Mouse (Mus musculus) v-Abl transformed pro-B cells (cell line): ENCODE results near the gene Mfsd12.

ENCODE experiments used
- in situ Hi-C, 2 experiments: fragments of 400-800 bp; cut with MboI; formaldehyde crosslinking; loops; one replicate each; pipeline ENCODE4 v1.15.1; 2025; ENCODE audit not compliant: unreplicated experiment in 2 of 2

The Mfsd12 gene

DNA sequence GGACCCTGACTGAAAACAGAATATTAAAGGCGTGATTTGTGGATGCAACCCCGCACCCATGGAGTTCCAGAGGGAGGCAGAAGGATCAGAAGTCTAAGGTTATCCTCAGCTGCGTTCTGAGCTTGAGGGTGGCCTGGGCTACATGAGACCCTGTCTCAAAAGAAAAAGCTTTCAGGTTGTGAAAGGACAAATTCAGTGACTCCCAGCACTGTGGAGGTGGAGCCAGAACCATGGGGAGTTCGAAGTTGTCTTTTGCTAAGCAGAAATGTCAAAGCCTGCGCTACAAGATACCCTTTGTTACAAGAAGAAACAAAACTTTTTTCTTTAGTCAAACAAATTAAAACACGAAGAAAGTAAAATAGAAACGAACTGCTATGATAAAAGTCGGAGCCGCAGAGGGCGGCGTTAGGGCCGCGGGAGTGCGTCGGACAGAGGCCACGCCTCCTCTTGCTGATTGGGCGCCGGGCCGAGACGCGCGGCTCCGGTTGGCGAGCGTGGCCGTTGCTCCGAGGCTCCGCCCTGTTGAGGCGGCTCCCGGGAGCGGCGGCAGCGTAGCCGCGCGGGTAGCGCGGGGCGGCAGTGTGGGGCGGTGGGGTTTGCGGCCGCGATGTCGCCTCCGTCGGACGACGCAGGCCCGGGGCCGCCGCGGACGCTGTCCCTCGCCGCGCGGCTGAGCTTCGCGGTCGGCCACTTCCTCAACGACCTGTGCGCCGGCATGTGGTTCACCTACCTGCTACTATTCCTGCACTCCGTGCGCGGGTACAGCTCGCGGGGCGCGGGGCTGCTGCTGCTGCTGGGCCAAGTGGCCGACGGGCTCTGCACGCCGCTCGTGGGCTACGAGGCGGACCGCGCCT, at the start of gene Mfsd12:
Gene Mfsd12, plus strand, starts transcription at position 501 of the 854 bp plus-strand sequence.
- in situ Hi-C loops = no loop called here

DNA sequence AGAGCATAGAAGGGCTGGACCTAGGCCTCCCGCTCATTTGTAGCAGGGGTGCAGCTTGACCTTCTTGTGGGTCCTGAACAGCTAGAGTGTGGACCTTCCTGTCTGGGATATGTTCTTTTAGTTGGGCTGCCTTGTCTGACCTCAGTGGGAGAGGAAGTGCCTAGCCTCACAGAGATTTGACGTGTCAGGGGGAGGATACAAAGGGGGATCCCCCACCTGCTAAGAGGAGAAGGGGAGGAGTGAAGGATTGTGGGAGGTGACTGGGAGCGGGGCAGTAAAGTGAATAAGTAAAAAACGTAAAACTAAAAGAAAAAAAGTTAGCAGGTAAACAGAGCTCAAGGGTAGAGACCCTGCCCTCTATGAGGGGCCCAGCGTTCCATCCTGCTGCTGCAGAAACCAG, 47.7 kb upstream of the Mfsd12 start:
- in situ Hi-C loops = no loop called here

DNA sequence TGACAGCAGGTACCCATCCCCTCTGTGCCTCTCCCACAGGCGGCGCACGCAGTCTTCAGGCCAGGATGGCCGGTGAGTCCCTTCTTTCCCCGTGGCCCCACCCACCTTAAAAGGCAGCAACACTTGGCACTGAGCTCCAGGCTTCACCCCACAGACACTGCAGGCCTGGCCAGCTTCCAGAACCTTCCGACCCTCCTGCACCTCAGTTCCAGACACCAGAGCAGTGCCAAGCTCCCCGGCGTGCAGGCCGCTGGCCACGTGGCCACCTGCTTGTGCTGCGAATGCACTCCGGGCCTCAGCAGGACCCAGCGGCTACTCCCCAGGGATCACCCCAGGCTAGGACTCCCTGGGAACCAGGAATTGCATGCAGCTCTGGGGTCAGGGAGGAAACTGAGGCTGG, 43.7 kb upstream of the Mfsd12 start:
- in situ Hi-C loops = no loop called here

DNA sequence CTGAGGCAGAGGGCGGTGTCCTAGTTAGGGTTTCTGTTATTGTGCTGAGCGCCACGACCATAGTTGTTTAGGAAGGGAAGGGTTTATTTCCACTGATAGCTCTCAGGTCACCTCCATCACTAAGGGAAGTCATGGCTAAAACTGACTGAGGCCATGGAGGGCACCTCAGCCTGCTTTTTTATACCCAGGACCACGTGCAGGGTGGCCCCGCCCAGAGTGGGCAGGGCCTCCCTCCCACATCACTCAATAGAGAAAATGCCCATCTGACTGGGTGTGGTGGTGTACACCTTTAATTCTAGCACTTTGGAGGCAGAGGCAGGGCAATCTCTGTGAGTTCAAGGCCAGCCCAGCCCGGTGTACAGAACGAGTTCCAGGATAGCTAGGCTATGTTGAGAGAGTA, 43.1 kb upstream of the Mfsd12 start:
- in situ Hi-C loops = no loop called here

DNA sequence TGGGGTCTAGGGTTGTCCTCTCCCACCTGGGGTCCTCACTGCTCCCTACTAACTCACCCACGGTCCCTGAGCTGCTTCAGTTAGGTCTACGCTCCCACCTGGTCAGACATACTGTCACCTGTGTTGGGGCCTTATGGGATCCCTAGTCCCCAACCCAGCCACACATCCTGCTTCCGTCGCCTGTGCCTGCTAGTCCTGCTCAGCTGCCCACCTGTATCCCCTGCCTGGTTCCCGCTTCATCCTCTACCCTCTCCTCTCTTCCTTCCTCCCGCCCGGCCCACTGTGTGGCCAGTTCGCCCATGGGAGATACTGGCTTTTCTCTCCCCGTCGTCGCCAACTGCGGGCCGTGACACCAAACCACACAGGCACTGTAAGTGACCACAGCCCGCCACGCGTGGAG, 41.7 kb upstream of the Mfsd12 start:
- in situ Hi-C loops = no loop called here

DNA sequence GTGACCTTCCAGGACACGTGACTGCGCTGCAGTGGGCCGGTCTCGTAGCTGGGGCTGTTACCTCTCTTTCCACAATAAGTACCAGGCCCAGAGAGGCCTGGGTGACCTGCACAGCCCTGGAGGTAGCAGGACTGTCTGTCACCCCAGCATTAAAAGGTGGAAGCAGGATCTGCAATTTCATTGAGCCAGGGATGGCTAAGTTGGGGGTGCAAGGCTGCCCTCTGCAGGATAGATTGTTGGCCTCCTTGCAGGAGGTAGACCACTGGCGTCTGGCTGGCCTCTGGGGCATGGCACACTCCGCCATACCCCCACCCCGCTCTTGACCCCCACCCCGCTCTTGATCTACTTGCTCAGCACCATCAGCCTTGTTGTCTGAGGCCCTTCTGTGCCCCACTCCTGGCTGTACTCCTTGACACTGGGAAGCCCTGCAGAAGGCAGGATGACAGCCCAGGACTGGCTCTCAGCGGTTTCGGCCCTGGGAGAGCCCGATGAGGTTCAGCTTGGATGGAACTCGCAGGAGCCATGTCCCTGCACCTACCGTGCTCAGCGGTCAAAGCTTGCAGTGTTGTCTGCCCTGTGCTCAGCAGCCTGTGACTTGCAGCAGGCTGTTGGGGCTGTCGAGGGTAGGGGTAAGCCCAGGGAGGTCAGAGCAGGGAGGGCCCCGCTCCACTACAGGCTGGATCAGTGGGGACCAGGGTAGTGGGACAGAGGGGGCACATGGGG, 40.8 kb upstream of the Mfsd12 start:
- in situ Hi-C loops = no loop called here

DNA sequence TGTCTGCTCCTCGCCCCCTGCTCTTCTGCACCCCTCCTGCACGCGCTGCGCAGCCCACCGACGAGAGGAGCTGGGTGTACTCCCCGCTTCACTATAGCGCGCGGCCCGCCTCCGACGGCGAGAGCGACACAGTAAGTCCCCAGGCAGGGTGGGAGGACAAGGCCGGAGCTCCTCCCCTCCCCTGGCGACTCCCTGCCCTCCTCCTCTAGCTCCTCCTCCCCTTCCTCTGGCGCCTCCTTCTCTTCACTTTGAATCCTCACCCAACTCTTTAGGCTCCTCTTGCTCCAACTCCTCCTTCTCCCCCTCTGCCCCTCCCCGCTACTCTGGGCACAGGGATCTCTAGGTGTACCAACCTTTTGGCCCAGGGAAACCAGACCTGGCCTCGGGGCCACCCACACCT, 40.0 kb upstream of the Mfsd12 start:
- in situ Hi-C loops = no loop called here

DNA sequence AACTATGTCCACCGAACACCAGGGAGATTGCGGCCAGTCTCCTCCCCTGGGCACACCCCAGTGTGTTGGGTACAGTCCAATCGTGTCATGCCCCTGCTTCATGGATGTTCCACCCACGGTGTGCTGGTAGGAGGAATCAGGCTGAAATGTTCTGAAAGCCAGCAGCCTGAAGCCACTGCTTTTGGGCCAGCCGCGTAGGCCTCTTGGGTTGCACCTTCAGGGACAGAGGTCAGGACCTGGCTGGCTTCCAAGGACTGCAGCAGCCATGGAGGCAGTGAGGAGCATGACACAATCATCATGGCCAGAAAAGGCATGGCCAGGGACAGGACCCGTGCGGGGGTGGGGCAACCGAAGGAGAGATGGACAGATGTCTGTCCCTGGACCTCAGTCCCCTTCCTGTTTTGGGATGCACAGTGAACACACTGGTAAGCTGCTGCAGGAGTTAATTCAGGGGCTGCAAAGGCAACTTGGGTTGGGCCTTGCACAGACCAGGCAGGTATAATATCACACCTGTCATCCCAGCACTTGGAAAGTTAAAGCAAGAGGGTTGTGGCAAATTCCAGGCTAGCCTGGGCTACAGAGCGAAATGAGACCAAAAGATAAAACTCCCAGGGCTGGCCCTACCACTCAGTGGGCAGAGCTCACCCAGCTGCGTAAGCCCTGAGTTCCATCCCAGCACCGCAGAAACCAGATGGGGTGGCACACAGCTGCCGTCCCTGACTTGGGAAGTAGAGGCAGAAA, 38.5 kb upstream of the Mfsd12 start:
- in situ Hi-C loops = no loop called here

DNA sequence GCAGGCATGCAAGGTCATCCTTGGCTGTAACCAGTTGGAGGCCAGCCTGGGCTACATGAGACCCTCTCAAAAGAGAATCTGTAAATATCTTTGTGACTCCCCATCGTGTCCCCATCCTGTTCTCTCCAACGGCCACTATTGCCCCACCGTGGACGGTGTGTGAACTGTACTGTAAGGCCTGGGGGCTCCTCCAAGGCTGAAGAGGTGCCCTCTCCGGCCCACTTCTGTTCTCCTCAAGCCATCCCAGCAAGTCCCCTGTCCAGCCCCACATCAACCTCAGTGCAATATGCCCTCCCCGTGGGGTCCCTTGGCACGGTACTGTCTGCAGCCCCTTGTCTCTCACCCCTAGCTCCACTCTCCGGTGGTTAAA, 38.0 kb upstream of the Mfsd12 start:
- in situ Hi-C loops = no loop called here

DNA sequence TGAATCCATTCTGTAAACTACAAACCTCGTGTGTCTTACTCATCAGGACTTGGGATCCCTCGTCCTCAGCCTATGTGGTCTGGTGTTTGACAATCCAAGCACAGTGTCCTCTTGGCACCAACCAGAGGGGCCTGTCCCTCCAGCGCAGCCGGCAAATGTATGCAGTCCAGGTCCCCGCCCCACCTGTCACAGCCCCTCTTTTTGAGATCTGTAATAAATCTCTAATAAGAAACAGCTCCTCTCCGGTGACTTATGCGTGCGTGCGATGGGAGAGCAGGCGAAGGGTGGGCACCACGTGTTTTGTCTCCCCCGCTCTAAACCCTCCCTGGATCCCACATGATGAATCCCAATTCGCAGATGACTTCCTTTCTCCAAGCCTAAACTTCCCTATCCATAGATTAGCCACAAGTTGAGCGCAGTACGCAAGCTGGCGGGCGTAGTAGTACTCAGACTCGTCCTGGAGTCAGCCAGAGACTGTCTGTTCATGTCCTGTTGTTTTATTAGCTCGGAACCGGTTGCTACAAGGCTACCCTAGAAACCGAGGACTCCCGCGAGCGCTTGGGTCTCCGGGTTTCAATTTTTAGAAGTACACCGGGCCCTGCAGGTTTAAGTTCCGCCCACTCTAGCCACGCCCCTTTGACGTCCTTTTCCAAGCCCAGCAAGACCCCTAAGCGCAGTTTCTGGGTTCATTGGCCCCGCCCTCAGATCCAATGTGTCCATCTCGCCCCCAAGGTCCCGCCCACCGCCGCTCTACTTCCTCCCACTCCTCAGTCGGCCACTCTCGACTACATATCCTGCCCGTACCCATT, 37.3 kb upstream of the Mfsd12 start:
- in situ Hi-C loops = no loop called here

DNA sequence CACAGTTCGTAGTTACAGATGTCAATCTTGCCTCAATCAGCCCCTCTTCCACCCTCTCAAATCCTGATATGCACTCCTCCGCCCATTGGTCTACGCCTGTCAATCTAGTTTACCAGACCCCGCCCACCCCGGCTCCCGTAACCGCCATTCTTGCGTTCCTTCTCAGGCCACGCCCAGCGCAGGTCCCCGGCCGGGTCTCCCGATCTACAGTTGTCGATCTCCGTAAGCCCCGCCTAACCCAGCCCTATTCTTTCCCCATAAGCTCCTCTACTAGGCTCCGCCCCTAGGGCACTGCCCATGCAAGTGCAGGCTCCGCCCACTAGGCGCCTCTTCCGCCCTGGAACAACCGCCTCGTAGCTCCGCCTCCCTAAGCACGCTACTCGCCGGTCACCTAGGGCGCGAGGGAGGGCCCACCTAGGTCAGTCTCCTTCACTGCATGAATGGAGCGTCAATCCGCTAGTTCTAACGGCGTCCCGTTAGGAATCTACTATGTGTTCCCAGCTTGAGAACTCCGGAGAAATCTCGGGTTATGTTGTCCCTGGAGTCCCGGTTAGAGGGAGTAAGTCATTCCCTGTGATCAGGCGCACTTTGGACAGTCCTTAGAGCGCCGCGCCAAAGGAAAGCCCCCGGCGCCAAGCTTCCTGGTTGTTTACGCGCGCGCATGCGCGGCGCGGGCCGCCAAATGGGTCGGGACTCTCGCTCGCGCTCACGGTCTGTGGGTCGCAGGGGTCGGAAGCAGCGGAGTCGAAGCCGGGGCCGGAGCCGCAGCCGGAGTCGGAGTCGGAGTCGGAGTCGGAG, 36.5 kb upstream of the Mfsd12 start, which contains the start of gene Cactin:
Gene Cactin, plus strand, starts transcription at position 554 of the 798 bp plus-strand sequence.
- in situ Hi-C loops = no loop called here

DNA sequence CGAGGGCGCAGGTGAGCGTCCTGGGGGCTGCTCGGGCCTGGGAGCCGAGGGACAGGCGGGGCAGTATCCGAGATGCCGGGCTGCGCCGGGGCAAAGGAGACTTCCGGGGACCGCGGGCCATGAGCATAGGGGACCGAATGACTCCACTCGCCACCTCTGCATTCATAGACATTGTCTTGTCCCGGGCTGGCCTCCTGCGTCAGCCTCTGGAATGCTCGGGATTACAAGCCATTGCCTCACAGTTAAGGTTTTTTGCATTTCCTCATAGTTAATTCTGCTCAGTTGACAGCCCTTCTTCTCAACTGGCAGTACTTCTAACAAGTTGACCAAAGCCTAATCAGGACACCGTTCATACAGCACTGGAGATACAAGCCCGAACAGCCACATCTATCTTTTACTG, 35.9 kb upstream of the Mfsd12 start:
- in situ Hi-C loops = no loop called here

DNA sequence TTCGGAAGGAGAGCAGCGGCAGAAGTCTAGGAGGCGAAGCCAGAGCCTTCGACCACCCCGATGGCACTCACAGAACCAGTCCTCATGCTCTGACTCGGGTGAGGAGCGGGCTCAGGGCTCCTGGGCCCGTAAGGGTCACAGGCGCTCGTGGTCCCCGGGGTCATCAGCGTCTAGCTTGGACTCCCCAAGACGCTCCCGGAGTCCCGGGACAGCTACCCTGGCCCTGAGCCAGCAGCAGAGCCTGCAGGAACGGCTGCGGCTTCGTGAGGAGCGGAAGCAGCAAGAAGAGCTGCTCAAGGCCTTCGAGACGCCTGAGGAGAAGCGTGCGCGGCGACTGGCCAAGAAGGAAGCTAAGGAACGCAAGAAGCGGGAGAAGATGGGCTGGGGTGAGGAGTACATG, 34.8 kb upstream of the Mfsd12 start:
- in situ Hi-C loops = no loop called here

DNA sequence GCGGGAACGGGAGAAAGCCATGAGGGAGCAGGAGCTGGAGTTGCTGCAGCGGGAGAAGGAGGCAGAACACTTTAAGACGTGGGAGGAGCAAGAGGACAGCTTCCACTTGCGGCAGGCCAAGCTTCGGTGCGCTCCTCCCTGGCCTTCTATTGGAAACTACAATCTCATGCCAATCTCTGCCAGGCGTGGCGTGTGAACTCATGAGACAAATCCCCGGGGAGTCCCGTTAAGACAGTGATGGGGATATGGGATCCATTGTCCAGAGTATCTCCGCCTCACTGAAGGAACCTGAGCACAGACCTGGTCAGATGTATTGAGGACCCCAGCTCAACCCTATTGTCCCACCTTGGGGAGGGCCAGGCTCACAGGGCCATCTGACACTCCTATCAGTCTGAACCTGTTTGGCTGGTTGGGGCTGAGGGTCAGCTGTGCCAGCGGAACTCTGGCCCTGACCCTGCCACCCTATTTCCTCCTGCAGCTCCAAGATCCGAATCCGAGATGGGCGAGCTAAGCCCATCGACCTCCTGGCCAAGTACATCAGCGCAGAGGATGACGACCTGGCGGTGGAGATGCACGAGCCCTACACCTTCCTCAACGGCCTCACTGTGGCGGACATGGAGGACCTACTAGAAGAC, 34.0 kb upstream of the Mfsd12 start:
- in situ Hi-C loops = no loop called here

DNA sequence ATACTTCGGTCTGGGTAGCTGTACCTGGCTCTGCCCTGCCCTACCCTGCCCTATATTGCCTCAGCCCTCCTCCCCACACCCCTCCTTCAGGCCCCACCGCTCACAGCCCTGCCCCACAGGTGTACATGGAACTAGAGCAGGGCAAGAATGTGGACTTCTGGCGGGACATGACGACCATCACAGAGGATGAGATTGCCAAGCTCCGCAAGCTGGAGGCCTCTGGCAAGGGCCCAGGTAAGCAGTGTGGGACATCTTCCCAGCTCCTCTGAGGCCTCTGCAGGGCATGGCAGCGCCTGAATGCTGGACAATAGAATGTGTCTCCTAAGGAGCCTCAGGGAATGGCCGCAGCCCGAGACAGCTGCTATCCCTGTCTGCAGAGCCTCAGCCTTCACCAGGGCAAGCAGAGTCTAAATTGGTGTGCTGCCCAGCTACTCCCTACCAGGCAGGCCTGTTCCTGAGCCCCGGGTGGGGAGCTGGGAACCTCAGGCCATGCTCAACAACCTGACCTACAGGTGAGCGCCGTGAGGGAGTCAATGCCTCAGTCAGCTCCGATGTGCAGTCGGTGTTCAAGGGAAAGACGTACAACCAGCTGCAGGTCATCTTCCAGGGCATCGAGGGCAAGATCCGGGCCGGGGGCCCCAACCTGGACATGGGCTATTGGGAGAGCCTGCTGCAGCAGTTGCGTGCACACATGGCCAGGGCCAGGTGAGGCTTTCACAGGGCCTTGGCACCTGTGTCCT, 33.3 kb upstream of the Mfsd12 start:
- in situ Hi-C loops = no loop called here

DNA sequence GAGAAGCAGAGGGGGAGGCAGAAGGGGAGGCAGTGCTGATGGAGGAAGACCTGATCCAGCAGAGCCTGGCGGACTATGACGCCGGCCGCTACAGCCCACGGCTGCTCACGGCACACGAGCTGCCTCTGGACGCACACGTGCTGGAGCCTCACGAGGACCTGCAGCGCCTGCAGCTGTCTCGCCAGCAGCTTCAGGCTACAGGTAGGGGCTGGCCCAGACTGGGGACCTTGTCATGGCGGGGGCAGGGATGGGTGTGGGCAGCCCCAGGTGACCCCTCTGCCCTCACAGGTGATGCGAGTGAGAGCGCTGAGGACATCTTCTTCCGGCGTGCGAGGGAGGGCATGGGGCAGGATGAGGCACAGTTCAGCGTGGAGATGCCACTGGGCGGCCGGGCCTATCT, 32.1 kb upstream of the Mfsd12 start:
- in situ Hi-C loops = no loop called here

DNA sequence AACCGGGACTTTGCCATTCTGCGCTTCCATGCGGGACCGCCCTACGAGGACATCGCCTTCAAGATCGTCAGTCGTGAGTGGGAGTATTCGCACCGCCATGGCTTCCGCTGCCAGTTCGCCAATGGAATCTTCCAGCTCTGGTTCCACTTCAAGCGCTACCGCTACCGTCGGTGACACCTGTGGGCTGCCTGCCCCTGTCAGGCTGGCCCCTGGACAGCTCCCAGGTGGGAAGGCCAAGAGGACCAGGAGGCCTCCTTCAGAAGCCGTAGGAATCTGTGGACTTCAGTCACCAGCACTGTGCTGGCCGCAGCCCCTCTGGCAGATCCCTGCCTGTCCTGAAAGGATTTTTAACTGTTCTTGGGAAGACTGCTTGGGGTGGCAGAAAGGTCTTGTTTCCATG, 31.5 kb upstream of the Mfsd12 start:
- in situ Hi-C loops = no loop called here

DNA sequence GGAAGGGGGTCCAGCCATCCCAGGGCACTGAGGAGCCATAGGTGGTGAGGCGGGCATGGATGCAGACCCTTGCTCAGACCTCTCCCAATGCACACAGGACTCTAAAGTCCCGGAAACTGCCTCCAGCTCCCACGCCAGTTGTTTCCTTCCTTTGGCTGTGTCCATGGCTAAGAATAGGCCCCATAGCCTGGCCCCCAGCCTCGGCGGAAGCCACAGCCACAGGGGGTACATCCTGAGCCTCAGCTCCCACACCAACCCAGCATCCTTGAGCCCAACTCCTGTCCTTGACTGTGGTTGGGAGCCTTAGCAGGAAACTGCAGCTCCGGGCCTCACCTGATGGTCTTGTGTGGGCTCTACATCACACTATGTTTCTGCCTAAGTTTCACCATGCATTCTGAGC, 30.4 kb upstream of the Mfsd12 start:
- in situ Hi-C loops = no loop called here

DNA sequence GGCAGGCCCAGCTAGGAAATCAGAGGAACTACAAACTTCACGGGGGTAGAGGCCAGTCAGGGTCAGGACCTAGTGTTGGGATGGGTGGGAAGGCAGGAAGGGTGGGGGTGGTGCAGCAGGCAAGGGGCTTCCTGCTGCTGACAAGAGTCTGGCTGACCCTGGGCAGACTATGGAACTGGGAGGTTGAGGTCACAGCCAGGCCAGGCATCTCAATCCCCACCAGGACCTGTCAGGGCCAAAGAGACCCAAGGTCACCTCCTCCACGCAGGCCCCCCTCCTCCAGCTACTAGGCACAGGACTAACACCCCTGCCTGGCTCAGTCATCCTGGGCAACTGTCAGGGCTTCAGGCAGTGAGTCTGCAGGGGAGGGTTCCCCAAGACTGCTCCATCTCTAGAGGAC, 29.3 kb upstream of the Mfsd12 start:
- in situ Hi-C loops = no loop called here
